Mouse (Mus musculus): ENCODE data around the gene Vmn1r122.
"Not testable (repeated sequence)": the region's sequence is repeated elsewhere in the genome, so short reads cannot be mapped to it uniquely, and the experiment has no call there.

Vmn1r122 gene

GRCm38 (mm10) chr7:21134028-21134427, at the start of gene Vmn1r122:
Gene Vmn1r122 (minus strand): TSS chr7:21134128.
- not testable (repeated sequence) for DNase-seq (ENCODE audit: low spot score in 2 of 2)

- DNase-seq (ENCODE audit: low spot score in 2 of 2), result not testable (repeated sequence)
Measured at GRCm38 (mm10) chr7:21161885-21162284, 28.0 kb upstream of the Vmn1r122 start, which contains the start of gene Vmn1r123. Gene Vmn1r123 (plus strand): TSS chr7:21162185.

GRCm38 (mm10) chr7:21098413-21098812, 35.5 kb downstream of the Vmn1r122 start, which contains the start of gene Vmn1r121:
Gene Vmn1r121 (minus strand): TSS chr7:21098513.
- DNase-seq (ENCODE audit: low spot score in 2 of 2), result not testable (repeated sequence)

All from urinary bladder, adult 18-20 months (tissue).